Mouse (Mus musculus) testis, adult 2 months (tissue): ENCODE results near the gene Nup98. TPM values are rescaled to one million over a fixed set of nuclear protein-coding genes. Genes with fewer than 3 reads are reported as not detected.

Experiments
- H3K27ac ChIP-seq: fragments of 200-500 bp; 2 replicates; pipeline ENCODE4 v1.5.1; 2012; ENCODE audit warnings: low read depth, low read length; ENCODE audit not compliant: control insufficient read depth, insufficient read depth
- H3K27me3 ChIP-seq: fragments of 200-500 bp; 2 replicates; pipeline ENCODE4 v1.6.1; 2012; ENCODE audit warnings: mild to moderate bottlenecking, low read length, moderate library complexity; ENCODE audit not compliant: control insufficient read depth, insufficient read depth
- H3K36me3 ChIP-seq: fragments of 200-500 bp; 2 replicates; pipeline ENCODE4 v1.6.1; 2012; ENCODE audit warnings: mild to moderate bottlenecking, low read length; ENCODE audit not compliant: control insufficient read depth, insufficient read depth
- H3K4me1 ChIP-seq: fragments of 200-500 bp; 2 replicates; pipeline ENCODE4 v1.6.1; 2012; ENCODE audit warnings: low read length; ENCODE audit not compliant: control insufficient read depth, insufficient read depth
- H3K4me3 ChIP-seq: fragments of 200-500 bp; 2 replicates; pipeline ENCODE4 v1.5.1; 2012; ENCODE audit warnings: low read depth, mild to moderate bottlenecking, low read length, moderate library complexity, mixed read lengths; ENCODE audit not compliant: control insufficient read depth
- CTCF ChIP-seq: fragments of 200-500 bp; IDR thresholded peaks from 2 replicates; pipeline ENCODE4 v1.5.1; 2012; ENCODE audit warnings: low read depth, mild to moderate bottlenecking, inconsistent platforms, low read length, moderate library complexity; ENCODE audit not compliant: control insufficient read depth, insufficient read depth, insufficient replicate concordance
- POLR2A ChIP-seq: fragments of 200-500 bp; IDR thresholded peaks from 2 replicates; pipeline ENCODE4 v1.6.1; 2012; ENCODE audit warnings: low read depth, mild to moderate bottlenecking, inconsistent platforms, low read length, moderate library complexity; ENCODE audit not compliant: control insufficient read depth
- polyA plus RNA-seq: library from polyadenylated mRNA; depleted of rRNA; stranded (reverse); fragments of >200 nt; gene quantifications from 2 replicates; pipeline ENCODE4 v1.2.3, GENCODE M21; 2012

The Nup98 gene
- polyA plus RNA-seq, 1 experiment: 126 TPM

GRCm38 (mm10) chr7:102244782-102245535 is 35.0 kb upstream of the Nup98 start:
- H3K27ac ChIP-seq: peak overlapping the region; percentile 52
- TF ChIP-seq POLR2A (no peak), CTCF (no peak)
- peaks cover 24% of the 10 kb centered on the region for H3K4me1 ChIP-seq
- no peaks in the 10 kb centered on the region for H3K27me3 ChIP-seq
- H3K36me3 ChIP-seq: no peaks in the 10 kb centered on the region
- H3K4me3 ChIP-seq: no peak overlapping the region

- H3K4me1 ChIP-seq: peaks cover 22% of the 10 kb centered on the region
- no peaks in the 10 kb centered on the region for H3K36me3 ChIP-seq
- no peak overlapping the region for H3K4me3 ChIP-seq
Observed at GRCm38 (mm10) chr7:102243870-102244269, 33.9 kb upstream of the Nup98 start.

GRCm38 (mm10) chr7:102242917-102243316 is 32.9 kb upstream of the Nup98 start:
- H3K27ac ChIP-seq: no peak overlapping the region
- no peaks in the 10 kb centered on the region for H3K36me3 ChIP-seq
- H3K4me1 ChIP-seq: peaks cover 15% of the 10 kb centered on the region
- H3K27me3 ChIP-seq: no peaks in the 10 kb centered on the region
- H3K4me3 ChIP-seq: no peak overlapping the region
- TF ChIP-seq CTCF (no peak), POLR2A (no peak)

More at GRCm38 (mm10) chr7:102243870-102244269, 33.9 kb upstream of the Nup98 start:
- H3K27me3 ChIP-seq: no peaks in the 10 kb centered on the region
- no peak overlapping the region for H3K27ac ChIP-seq
- no peak for TF ChIP-seq CTCF
- no peak for TF ChIP-seq POLR2A

- no peak overlapping the region for H3K4me3 ChIP-seq
- TF ChIP-seq POLR2A (no peak), CTCF (no peak)
- no peaks in the 10 kb centered on the region for H3K27me3 ChIP-seq
- H3K36me3 ChIP-seq: no peaks in the 10 kb centered on the region
- no peak overlapping the region for H3K27ac ChIP-seq
- H3K4me1 ChIP-seq: peaks cover 13% of the 10 kb centered on the region
Observed at GRCm38 (mm10) chr7:102242371-102242770, 32.4 kb upstream of the Nup98 start.

- Histone ChIP-seq H3K4me1 (peaks cover 9% of the 10 kb centered on the region), H3K27ac (no peak overlapping the region), H3K27me3 (no peaks in the 10 kb centered on the region), H3K36me3 (no peaks in the 10 kb centered on the region), H3K4me3 (no peak overlapping the region)
- TF ChIP-seq CTCF (no peak), POLR2A (no peak)
Observed at GRCm38 (mm10) chr7:102239591-102239990, 29.6 kb upstream of the Nup98 start.

- Histone ChIP-seq H3K27me3 (no peaks in the 10 kb centered on the region), H3K36me3 (no peaks in the 10 kb centered on the region), H3K27ac (no peak overlapping the region), H3K4me3 (no peak overlapping the region), H3K4me1 (peaks cover 5% of the 10 kb centered on the region)
- TF ChIP-seq POLR2A (no peak), CTCF (no peak)
Observed at GRCm38 (mm10) chr7:102238686-102239286, 28.8 kb upstream of the Nup98 start.

GRCm38 (mm10) chr7:102233059-102233458 is 23.1 kb upstream of the Nup98 start:
- no peaks in the 10 kb centered on the region for H3K27me3 ChIP-seq
- H3K27ac ChIP-seq: no peak overlapping the region
- TF ChIP-seq CTCF (no peak), POLR2A (no peak)
- no peak overlapping the region for H3K4me3 ChIP-seq
- H3K4me1 ChIP-seq: peaks cover 9% of the 10 kb centered on the region
- no peaks in the 10 kb centered on the region for H3K36me3 ChIP-seq
